Mouse (Mus musculus): Measurements from ENCODE around the gene Glipr2. TPM values are rescaled to one million over a fixed set of nuclear protein-coding genes. Genes with fewer than 3 reads are reported as not detected.

The Glipr2 gene
- total and polyA plus RNA-seq, 3 experiments, result 60.3 to 146 (median 62.8) TPM

GRCm38 (mm10) chr4:43918221-43918620 lies 39.0 kb upstream of the Glipr2 start:
- H3K4me1 ChIP-seq (ENCODE audit: control insufficient read depth in 1 of 2, insufficient read depth in 2 of 2), result peaks cover 0 to 9% of the 10 kb centered on the region in 2 experiments; a peak in 1 of 4 replicates
- no peak overlapping the region for H3K9ac ChIP-seq (ENCODE audit: insufficient read depth, low read depth)
- no peak overlapping the region for H3K27ac ChIP-seq (ENCODE audit: insufficient read depth, low read depth)
- no peak overlapping the region for H3K4me3 ChIP-seq (replicated peaks in 1 of 3; ENCODE audit: low read depth in 2 of 3, low read length in 2 of 3, poor library complexity in 1 of 3)
- peaks cover 2% of the 10 kb centered on the region for H3K9me3 ChIP-seq (replicated peaks; ENCODE audit: low read length)
- no peaks in the 10 kb centered on the region for H3K79me2 ChIP-seq (replicated peaks; ENCODE audit: control insufficient read depth, extremely low read depth, insufficient read depth, poor library complexity, severe bottlenecking)
- DNase-seq (ENCODE audit: extremely low read depth), result no peak
- dilution Hi-C loops (cut with MboI; ENCODE audit: extremely low pct_ligation_motif_present, extremely low pct_unique_long_range_greater_than_20kb, low sequenced_read_pairs), result no loop called here
- H3K27me3 ChIP-seq (replicated peaks), result no peaks in the 10 kb centered on the region
- TF ChIP-seq CHD1 (IDR thresholded peaks at IDR 0.05; ENCODE audit: low read depth, low read length) (no peak), ZKSCAN1 (IDR thresholded peaks at IDR 0.05; ENCODE audit: borderline replicate concordance, low read depth, low read length) (no peak), POLR2A (IDR thresholded peaks at IDR 0.05; ENCODE audit: low read depth, low read length) (no peak), USF2 (conservative IDR thresholded peaks at IDR 0.05; ENCODE audit: low read depth, low read length) (no peak), ZNF384 (IDR thresholded peaks at IDR 0.05; ENCODE audit: low read depth, low read length) (no peak)
- in situ Hi-C loops (cut with MboI; ENCODE audit: low pct_ligation_motif_present, low pct_unique_long_range_greater_than_20kb, low sequenced_read_pairs), result no loop called here
- no peak overlapping the region for H3K4me2 ChIP-seq (ENCODE audit: insufficient read depth, low read depth, poor library complexity, severe bottlenecking)
- H3K36me3 ChIP-seq (replicated peaks in 1 of 2; ENCODE audit: control insufficient read depth in 1 of 2, insufficient read depth in 1 of 2, low read length in 1 of 2), result peaks cover 0 to 4% of the 10 kb centered on the region in 2 experiments

DNA sequence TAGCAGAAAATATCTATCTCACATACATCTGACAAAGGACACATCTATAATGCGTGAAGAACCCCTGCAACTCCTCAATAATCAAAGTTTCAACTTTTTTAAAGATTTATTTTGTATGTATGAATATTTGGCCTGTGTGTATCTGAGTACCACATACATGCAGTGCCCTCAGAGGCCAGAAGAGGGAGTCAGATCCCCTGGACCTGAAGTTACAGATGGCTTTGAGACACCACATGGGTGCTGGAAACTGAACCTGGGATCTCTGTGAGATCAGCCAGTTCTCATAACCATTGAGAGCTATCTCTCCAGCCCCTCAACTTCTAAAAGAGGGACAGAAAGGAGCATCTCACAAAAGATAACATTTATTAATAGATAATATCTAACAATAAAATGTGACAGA lies 36.6 kb upstream of the Glipr2 start:
- dilution Hi-C loops (cut with MboI; ENCODE audit: extremely low pct_ligation_motif_present, extremely low pct_unique_long_range_greater_than_20kb, low sequenced_read_pairs), result no loop called here
- no peak overlapping the region for H3K4me2 ChIP-seq (ENCODE audit: insufficient read depth, low read depth, poor library complexity, severe bottlenecking)
- no peak overlapping the region for H3K4me3 ChIP-seq (replicated peaks in 1 of 3; ENCODE audit: low read depth in 2 of 3, low read length in 2 of 3, poor library complexity in 1 of 3)
- TF ChIP-seq PAX5 (IDR thresholded peaks at IDR 0.05; ENCODE audit: low read length) (no peak), ZMIZ1 (IDR thresholded peaks at IDR 0.05; ENCODE audit: low read depth, low read length) (no peak), CTCF (conservative IDR thresholded peaks at IDR 0.05 in 1 of 2, IDR thresholded peaks at IDR 0.05 in 1 of 2; ENCODE audit: low read depth in 2 of 2, low read length in 2 of 2) (peak in 1 of 2 experiments; percentile 35; a peak in 3 of 4 replicates)
- peaks cover 0 to 13% of the 10 kb centered on the region in 2 experiments; a peak in 2 of 4 replicates for H3K4me1 ChIP-seq (ENCODE audit: control insufficient read depth in 1 of 2, insufficient read depth in 2 of 2)
- peaks cover 0 to 7% of the 10 kb centered on the region in 2 experiments for H3K36me3 ChIP-seq (replicated peaks in 1 of 2; ENCODE audit: control insufficient read depth in 1 of 2, insufficient read depth in 1 of 2, low read length in 1 of 2)
- no peak for DNase-seq (ENCODE audit: extremely low read depth)
- in situ Hi-C loops (cut with MboI; ENCODE audit: low pct_ligation_motif_present, low pct_unique_long_range_greater_than_20kb, low sequenced_read_pairs), result loop anchor here (5.0 kb wide), 1 partner anchor 37 kb away; the partner anchor contains the start of gene Glipr2
- H3K27ac ChIP-seq (ENCODE audit: insufficient read depth, low read depth), result no peak overlapping the region
- no peaks in the 10 kb centered on the region for H3K27me3 ChIP-seq (replicated peaks)
- H3K79me2 ChIP-seq (replicated peaks; ENCODE audit: control insufficient read depth, extremely low read depth, insufficient read depth, poor library complexity, severe bottlenecking), result no peaks in the 10 kb centered on the region
- H3K9ac ChIP-seq (ENCODE audit: insufficient read depth, low read depth), result no peak overlapping the region
- H3K9me3 ChIP-seq (replicated peaks; ENCODE audit: low read length), result no peaks in the 10 kb centered on the region

- no peak overlapping the region for H3K4me3 ChIP-seq (replicated peaks in 1 of 3; ENCODE audit: low read depth in 2 of 3, low read length in 2 of 3, poor library complexity in 1 of 3)
- peaks cover 3% of the 10 kb centered on the region for H3K9me3 ChIP-seq (replicated peaks; ENCODE audit: low read length)
- H3K27ac ChIP-seq (ENCODE audit: insufficient read depth, low read depth), result no peak overlapping the region
- H3K36me3 ChIP-seq (replicated peaks in 1 of 2; ENCODE audit: control insufficient read depth in 1 of 2, insufficient read depth in 1 of 2, low read length in 1 of 2), result peaks cover 0 to 27% of the 10 kb centered on the region in 2 experiments
- H3K4me1 ChIP-seq (ENCODE audit: control insufficient read depth in 1 of 2, insufficient read depth in 2 of 2), result peaks cover 0 to 15% of the 10 kb centered on the region in 2 experiments; a peak in 2 of 4 replicates
- dilution Hi-C loops (cut with MboI; ENCODE audit: extremely low pct_ligation_motif_present, extremely low pct_unique_long_range_greater_than_20kb, low sequenced_read_pairs) (no loop called here), in situ Hi-C loops (cut with MboI; ENCODE audit: low pct_ligation_motif_present, low pct_unique_long_range_greater_than_20kb, low sequenced_read_pairs) (loop anchor here (5.0 kb wide), 1 partner anchor 57 kb away; the partner anchor contains the start of gene Ccin)
- H3K9ac ChIP-seq (ENCODE audit: insufficient read depth, low read depth), result no peak overlapping the region
- no peak for TF ChIP-seq E2F4 (IDR thresholded peaks at IDR 0.05; ENCODE audit: insufficient replicate concordance, low read depth, low read length)
- TF ChIP-seq HCFC1 (IDR thresholded peaks at IDR 0.05; ENCODE audit: low read depth, low read length), result no peak
- TF ChIP-seq UBTF (IDR thresholded peaks at IDR 0.05; ENCODE audit: low read depth, low read length), result no peak
- TF ChIP-seq RAD21 (IDR thresholded peaks at IDR 0.05; ENCODE audit: low read depth, low read length), result no peak
- no peak for TF ChIP-seq MEF2A (IDR thresholded peaks at IDR 0.05; ENCODE audit: borderline replicate concordance, low read depth, low read length)
- TF ChIP-seq KAT2A (IDR thresholded peaks at IDR 0.05; ENCODE audit: insufficient replicate concordance, low read length), result no peak
- TF ChIP-seq ZKSCAN1 (IDR thresholded peaks at IDR 0.05; ENCODE audit: borderline replicate concordance, low read depth, low read length), result no peak
- no peak for TF ChIP-seq GABPA (IDR thresholded peaks at IDR 0.05; ENCODE audit: insufficient replicate concordance, low read depth, low read length)
- TF ChIP-seq EP300 (IDR thresholded peaks at IDR 0.05; ENCODE audit: low read length), result no peak
- no peak for TF ChIP-seq USF1 (IDR thresholded peaks at IDR 0.05; ENCODE audit: low read depth, low read length)
- TF ChIP-seq MXI1 (IDR thresholded peaks at IDR 0.05; ENCODE audit: low read depth, low read length), result no peak
- TF ChIP-seq SMC3 (IDR thresholded peaks at IDR 0.05; ENCODE audit: low read depth, low read length), result no peak
- no peak for TF ChIP-seq MYC (IDR thresholded peaks at IDR 0.05; ENCODE audit: low read depth, low read length)
- no peak for TF ChIP-seq MAFK (IDR thresholded peaks at IDR 0.05; ENCODE audit: insufficient replicate concordance, low read length)
- no peak for TF ChIP-seq POLR2A (IDR thresholded peaks at IDR 0.05; ENCODE audit: low read depth, low read length)
- no peak for TF ChIP-seq POLR2AphosphoS2 (IDR thresholded peaks at IDR 0.05; ENCODE audit: low read depth, low read length)
- TF ChIP-seq CHD2 (IDR thresholded peaks at IDR 0.05; ENCODE audit: low read length), result no peak
- no peak overlapping the region for H3K4me2 ChIP-seq (ENCODE audit: insufficient read depth, low read depth, poor library complexity, severe bottlenecking)
- DNase-seq (ENCODE audit: extremely low read depth), result no peak
- H3K27me3 ChIP-seq (replicated peaks), result no peaks in the 10 kb centered on the region
- H3K79me2 ChIP-seq (replicated peaks; ENCODE audit: control insufficient read depth, extremely low read depth, insufficient read depth, poor library complexity, severe bottlenecking), result no peaks in the 10 kb centered on the region
Measured at GRCm38 (mm10) chr4:43925125-43925524, 32.1 kb upstream of the Glipr2 start.

Data from CH12.LX (cell line).